Mouse (Mus musculus) thymus, adult 18-20 months (tissue): Measurements from ENCODE around the gene Med12.
A peak's percentile ranks its signal among the peaks of the same experiment; 100 is the strongest.
"Not testable (repeated sequence)": the region's sequence is repeated elsewhere in the genome, so short reads cannot be mapped to it uniquely, and the experiment has no call there.

Source experiments
- DNase-seq, 2 experiments: peaks; one replicate each; pipeline ENCODE4 v3.0.0; 2022; ENCODE audit warnings: mixed read lengths in 2 of 2

Med12 gene

GRCm38 (mm10) chrX:101300427-101301030, 26.7 kb downstream of the Med12 start:
- no peak for DNase-seq

GRCm38 (mm10) chrX:101301654-101302053, 27.8 kb downstream of the Med12 start:
- DNase-seq: no peak

GRCm38 (mm10) chrX:101304646-101305045, 30.8 kb downstream of the Med12 start:
- no peak for DNase-seq

- DNase-seq: no peak
Measured at GRCm38 (mm10) chrX:101309299-101309698, 35.5 kb downstream of the Med12 start.

GRCm38 (mm10) chrX:101313625-101314359, 40.0 kb downstream of the Med12 start:
- no peak for DNase-seq

- no peak for DNase-seq
Measured at GRCm38 (mm10) chrX:101319775-101320174, 45.9 kb downstream of the Med12 start.

- no peak for DNase-seq
Measured at GRCm38 (mm10) chrX:101325989-101326899, 52.4 kb downstream of the Med12 start.

GRCm38 (mm10) chrX:101329372-101330028, 55.7 kb downstream of the Med12 start:
- peak in 1 of 2 experiments; percentile 9 for DNase-seq

GRCm38 (mm10) chrX:101332031-101332374, 58.2 kb downstream of the Med12 start:
- peak in 1 of 2 experiments; percentile 5 for DNase-seq

GRCm38 (mm10) chrX:101332375-101333211, 58.8 kb downstream of the Med12 start:
- peak; percentile 67 to 85 for DNase-seq

GRCm38 (mm10) chrX:101334606-101335005, 60.8 kb downstream of the Med12 start:
- no peak for DNase-seq

- no peak for DNase-seq
Measured at GRCm38 (mm10) chrX:101338666-101339065, 64.8 kb downstream of the Med12 start.

GRCm38 (mm10) chrX:101342837-101343236, 69.0 kb downstream of the Med12 start:
- DNase-seq: not testable (repeated sequence)

- DNase-seq: no peak
Measured at GRCm38 (mm10) chrX:101345456-101345855, 71.6 kb downstream of the Med12 start.

- no peak for DNase-seq
Measured at GRCm38 (mm10) chrX:101346475-101346874, 72.6 kb downstream of the Med12 start.
